Mouse (Mus musculus): ENCODE data around the gene Prune1. TPM values are rescaled to one million over a fixed set of nuclear protein-coding genes. Genes with fewer than 3 reads are reported as not detected.

Gene Prune1
- polyA plus RNA-seq, 1 experiment: 25.3 TPM

DNA sequence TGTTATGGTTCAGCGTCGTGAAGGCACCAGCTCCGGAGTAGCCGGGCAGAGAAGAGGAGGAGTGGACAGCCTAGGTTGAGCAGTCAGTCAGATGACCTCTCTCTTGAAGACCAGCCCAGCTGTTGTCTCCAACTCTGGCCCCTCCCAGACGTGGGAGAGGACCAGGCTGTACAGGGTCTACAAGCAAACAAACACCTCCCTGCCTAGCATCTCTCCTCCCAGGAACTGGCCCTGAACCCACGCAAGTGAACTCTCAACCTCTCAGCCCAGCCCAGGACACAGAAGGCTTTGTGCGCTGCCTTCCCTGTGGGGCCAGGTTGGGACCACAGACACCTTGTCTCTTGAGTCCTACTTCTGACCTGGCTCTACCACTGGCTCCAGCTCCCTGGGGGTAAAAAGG is 25.2 kb upstream of the Prune1 start, which contains the start of gene Anxa9:
TSS of gene Anxa9 (minus strand) at position 77 of the 400 bp plus-strand sequence.
- no peak for DNase-seq (ENCODE audit: extremely low spot score in 1 of 2, low spot score in 1 of 2)

- no peak for DNase-seq (ENCODE audit: extremely low spot score in 1 of 2, low spot score in 1 of 2)
Observed at GRCm38 (mm10) chr3:95306244-95306643, 24.4 kb upstream of the Prune1 start.

DNA sequence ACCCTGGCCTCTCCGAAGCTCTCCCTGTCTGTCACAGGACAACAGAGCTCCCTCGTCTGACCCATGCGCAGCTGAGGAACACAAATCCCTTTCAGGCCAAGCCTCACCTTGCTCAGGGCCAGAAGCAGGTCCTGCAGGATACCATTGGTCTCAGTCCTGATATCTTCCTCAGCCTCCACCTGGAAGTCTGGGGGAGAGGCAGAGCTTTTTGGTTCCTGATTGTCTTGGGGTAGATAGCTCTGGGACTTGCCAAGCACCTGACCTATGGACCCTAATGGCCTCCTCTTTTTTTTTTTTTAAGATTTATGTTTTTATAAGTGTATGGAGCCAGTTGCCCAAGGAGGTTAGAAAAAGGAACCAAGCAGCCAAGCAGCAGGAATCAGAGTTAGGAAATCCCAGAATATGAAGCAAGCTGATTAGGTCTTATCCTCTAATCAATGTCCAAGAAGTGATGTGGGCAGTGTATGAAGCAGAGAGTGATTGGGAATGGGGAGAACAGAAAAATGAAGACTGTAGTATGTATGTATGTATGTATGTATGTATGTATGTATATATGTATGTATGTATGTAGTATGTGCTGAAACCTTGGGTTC is 19.4 kb upstream of the Prune1 start:
- no peak for DNase-seq (ENCODE audit: extremely low spot score in 1 of 2, low spot score in 1 of 2)

GRCm38 (mm10) chr3:95298018-95298417 is 16.1 kb upstream of the Prune1 start:
- DNase-seq (ENCODE audit: extremely low spot score in 1 of 2, low spot score in 1 of 2): no peak

- peak in 1 of 2 experiments; percentile 55 for DNase-seq (ENCODE audit: extremely low spot score in 1 of 2, low spot score in 1 of 2)
Observed at GRCm38 (mm10) chr3:95296103-95296469, 14.2 kb upstream of the Prune1 start.

DNA sequence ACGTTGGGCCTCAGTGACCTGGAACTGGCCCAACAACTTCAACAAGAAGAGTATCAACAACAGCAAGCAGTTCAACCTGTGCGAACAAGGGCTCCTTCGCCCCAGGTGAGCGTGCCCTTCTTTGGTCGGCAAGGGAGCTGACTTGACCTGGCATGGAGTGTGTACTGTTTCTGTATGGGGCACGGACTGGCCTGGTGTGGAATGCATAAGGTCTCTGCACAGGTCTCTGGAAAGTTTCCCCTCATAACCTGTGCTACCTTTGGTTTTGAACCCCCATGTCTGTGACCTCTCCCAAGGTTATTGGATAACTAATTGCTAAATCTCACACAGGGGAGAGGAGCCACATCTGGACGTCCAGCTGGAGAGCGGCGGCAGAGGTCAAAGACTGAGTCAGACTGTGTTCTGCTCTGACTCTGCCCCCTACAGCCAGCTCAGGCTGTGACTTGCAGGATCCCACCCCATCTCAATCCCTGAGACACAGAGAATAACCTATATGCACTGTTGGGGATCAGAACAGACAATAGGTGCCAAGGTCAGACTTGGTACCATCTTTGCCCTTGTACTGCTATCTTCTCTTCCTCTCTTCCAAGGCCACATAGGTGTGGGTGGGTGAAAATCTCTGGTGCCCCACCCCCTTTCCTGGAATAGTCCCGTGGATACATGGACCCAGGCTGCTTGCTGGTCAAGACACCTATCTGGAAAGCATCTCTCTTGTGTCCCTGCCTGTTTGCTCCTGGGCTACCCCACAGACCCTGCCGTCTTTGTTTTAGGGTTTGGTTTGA is 13.6 kb upstream of the Prune1 start:
- DNase-seq (ENCODE audit: extremely low spot score in 1 of 2, low spot score in 1 of 2): no peak

- DNase-seq (ENCODE audit: extremely low spot score in 1 of 2, low spot score in 1 of 2): no peak
Observed at GRCm38 (mm10) chr3:95294718-95295117, 12.8 kb upstream of the Prune1 start.

GRCm38 (mm10) chr3:95294316-95294715 is 12.4 kb upstream of the Prune1 start:
- DNase-seq (ENCODE audit: extremely low spot score in 1 of 2, low spot score in 1 of 2): no peak

DNA sequence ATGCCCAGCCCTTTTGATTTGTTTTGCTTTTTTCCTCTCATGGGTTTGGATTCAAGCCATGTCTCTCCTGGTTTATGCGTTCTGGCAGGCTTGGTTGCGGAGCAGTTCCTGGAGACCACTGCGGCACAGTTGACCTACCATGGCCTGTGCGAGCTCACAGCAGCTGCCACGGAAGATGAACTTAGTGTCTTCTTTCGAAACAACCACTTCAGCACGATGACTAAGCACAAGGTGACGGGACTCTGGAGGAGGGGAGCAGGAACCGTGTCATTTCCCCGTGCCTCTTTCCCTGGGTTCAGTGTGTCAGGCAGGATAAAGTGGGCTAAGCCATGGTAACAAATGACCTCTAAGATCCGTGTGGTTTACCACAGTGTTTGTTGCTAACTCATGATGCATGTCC is 11.7 kb upstream of the Prune1 start:
- no peak for DNase-seq (ENCODE audit: extremely low spot score in 1 of 2, low spot score in 1 of 2)

DNA sequence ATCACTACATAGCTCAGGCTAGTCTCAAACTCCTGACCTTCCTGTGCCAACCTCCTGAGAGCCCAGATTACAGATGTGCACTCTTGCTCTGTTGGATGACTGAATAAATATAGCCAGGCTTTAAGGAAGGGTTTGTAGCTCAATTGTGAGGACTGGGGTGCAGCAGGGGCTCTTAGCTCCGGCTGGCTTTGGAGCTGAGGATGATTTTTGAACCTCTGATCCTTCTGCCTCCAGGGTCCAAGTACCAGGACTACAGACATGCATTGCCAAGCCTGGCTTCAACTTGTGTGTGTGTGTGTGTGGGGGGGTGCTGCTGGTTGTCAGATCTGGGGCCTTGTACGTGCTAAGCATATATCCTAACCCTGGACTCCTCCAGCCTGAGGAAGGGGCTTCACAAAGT is 11.0 kb upstream of the Prune1 start:
- no peak for DNase-seq (ENCODE audit: extremely low spot score in 1 of 2, low spot score in 1 of 2)

DNA sequence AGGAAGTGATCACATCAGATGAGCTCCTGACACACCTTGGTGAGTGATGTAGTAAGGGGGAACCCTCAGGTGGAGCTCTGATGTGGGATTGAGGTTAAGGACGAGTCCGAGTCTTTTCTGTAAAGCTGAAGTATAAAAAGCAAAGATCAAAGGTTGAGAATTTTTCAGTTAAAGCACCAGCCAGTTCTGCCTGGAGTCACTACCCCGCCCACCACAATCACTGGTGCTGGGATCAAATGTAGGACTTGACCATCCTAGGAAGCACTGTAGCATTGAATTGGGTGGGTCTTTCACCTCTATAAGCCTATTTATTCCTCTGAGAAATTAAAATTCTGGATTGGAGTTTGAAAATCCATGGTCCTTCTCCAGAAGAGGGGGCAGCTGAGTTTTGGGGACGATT is 9.2 kb upstream of the Prune1 start:
- DNase-seq (ENCODE audit: extremely low spot score in 1 of 2, low spot score in 1 of 2): no peak

DNA sequence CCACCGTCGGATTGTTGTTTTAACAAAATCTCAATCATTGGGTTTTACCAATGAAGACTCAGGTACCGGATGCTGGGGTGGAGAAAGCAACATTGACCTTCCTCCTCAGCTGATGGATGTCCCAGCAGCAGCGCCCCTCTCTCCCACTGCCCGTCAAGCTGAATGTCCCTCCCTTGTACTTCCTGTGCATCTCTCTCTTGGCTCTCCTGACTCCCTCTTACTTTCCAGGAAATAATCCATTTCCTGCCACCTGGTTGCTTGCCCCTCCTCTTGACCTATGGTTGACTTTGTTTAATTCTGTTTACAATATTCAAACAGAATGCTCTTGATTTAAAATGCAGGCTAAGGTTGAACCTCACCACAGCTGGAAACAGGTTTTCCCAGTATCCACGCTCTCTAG is 8.3 kb upstream of the Prune1 start:
- DNase-seq (ENCODE audit: extremely low spot score in 1 of 2, low spot score in 1 of 2): no peak

- no peak for DNase-seq (ENCODE audit: extremely low spot score in 1 of 2, low spot score in 1 of 2)
Observed at GRCm38 (mm10) chr3:95289419-95289818, 7.5 kb upstream of the Prune1 start.

- no peak for DNase-seq (ENCODE audit: extremely low spot score in 1 of 2, low spot score in 1 of 2)
Observed at GRCm38 (mm10) chr3:95287541-95287940, 5.7 kb upstream of the Prune1 start.

GRCm38 (mm10) chr3:95286510-95286909 is 4.6 kb upstream of the Prune1 start:
- no peak for DNase-seq (ENCODE audit: extremely low spot score in 1 of 2, low spot score in 1 of 2)

GRCm38 (mm10) chr3:95286011-95286410 is 4.1 kb upstream of the Prune1 start:
- DNase-seq (ENCODE audit: extremely low spot score in 1 of 2, low spot score in 1 of 2): no peak

DNA sequence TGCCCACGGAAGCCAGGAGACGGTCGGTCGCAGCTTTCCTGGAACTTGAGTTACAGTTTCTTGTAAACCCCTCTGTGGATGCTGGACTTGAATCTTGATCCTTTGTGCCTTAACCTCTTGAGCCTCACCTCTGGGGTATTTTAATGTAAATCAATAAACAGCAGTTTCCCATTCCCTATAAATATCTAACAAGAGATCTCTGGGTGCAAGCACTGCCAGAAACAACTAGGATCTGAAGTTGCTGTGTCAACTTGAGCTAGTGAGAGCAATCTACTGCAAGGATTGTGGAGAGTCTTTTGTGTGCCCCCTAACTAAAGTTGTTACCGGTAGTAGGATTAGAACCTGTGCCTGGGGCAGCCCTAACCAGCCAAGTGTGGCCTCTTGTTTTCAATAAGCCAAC is 3.5 kb upstream of the Prune1 start:
- no peak for DNase-seq (ENCODE audit: extremely low spot score in 1 of 2, low spot score in 1 of 2)

DNA sequence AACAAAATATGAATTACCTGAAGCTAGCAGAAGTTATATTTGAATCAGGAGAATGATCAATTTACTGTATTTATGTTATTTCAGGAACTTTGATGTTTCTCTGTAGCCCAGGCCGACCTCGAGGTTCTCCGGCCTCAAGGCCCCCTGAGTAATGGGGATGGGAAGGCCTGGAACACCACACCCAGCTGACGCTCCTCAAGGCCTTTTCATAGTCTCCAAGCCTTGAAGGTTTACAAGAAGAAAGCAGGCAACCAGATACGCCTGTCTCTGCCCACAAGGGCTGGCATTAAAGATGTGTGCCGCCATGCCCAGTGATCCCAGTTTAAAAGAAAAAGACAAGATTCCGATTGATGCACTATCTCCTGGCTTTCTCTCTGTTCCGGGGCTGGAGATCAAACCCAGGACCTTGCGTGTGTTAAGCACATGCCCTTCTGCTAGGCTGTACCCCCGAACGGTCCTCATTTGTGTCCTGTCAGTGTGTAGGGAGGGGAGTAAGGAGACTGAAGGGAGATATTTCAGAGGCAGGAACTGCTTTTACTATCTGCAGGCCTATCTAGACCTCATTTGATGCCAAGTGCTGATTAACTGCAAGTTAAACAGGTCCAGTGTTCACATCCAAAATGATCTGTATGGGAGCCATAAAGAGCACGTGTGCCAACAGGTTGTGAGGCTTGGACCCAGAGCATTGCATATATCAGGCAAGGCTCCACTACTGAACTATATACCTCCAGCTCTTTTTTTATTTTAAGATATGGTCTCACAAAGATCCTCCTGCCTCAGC is 2.8 kb upstream of the Prune1 start:
- no peak for DNase-seq (ENCODE audit: extremely low spot score in 1 of 2, low spot score in 1 of 2)

DNA sequence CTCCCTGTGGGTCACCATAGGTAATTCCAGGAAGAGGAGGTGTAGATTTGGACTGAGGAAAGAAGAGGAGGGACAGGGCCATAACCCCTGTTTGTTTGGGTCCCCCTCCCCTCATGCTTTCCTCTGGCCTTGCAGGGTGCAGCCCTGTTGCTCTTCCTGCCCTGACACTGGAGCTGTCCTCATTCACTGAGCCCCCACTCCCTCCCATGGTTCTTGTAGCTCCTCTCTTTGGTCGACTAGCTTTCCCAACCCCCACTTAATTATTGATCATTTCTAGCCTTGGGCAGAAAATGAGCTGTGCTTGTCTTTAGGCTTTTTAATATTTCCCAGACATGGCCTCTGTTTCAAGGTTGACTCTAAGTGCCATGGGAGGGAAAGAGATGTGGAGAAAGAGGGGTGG is 2.2 kb upstream of the Prune1 start:
- DNase-seq (ENCODE audit: extremely low spot score in 1 of 2, low spot score in 1 of 2): no peak

DNA sequence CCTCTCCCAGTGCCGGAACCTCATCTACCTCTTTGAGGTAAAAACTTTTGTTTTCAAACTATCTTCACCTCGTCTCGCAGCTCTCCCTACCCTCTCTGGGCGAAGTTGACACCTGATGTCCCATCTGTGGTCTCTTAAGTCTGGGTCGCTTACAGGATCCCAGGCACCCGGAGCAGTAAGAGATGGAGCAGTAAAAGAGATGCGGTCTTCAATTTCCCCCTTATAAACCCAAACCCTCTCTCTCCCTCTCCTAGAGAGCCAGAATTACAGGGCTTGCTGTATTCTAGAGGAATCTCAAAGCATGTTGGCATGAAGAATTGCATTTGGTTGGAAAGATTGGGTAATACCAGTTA is 1.7 kb upstream of the Prune1 start:
- no peak for DNase-seq (ENCODE audit: extremely low spot score in 1 of 2, low spot score in 1 of 2)

DNA sequence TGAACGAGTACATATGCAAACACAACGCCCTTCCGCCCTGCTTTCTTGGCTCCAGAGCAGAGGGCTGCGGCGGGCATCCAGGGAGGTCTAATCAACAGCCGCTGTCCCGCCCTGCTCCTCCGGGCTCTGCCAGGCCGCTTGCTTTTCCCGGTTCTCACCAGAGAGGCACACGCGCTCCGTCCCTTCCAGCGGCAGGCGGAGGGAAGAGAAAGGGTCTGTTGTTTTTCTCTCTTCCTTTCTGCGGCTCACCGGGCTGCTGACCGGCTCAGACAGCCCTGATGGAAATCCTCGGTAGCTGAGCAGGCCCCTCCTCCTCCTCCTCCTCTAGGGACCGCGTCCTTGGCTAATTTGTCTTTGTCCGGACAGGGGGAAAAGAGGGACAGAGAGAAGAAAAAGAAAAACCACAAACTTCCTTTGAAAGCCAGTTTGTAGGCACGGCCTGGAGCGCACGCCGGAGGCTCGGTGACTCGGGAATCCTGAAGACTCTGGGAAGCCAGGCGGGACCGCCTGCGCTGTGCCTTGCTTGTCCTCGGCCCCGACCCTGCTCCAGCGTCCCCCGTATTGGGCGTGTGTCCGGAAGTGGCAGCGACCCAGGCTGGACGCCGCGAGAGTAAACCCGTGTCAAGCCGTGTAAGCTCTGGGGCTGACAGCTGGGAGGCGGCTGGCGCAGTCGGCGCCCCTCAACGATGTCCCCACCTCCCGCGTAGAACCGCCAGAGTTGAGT is 1.2 kb upstream of the Prune1 start:
- peak in 1 of 2 experiments; percentile 74 for DNase-seq (ENCODE audit: extremely low spot score in 1 of 2, low spot score in 1 of 2)
